Mouse (Mus musculus) heart, embryonic 13.5 days (tissue): ENCODE results near the gene Rdh16f2. TPM values are rescaled to one million over a fixed set of nuclear protein-coding genes. Genes with fewer than 3 reads are reported as not detected.

Experiments used
- ATAC-seq: fragments of 200-750 bp; cut with Nextera tagmentation; 2 replicates; pipeline ENCODE4 v1.8.0; 2017; ENCODE audit warnings: moderate TSS enrichment; ENCODE audit not compliant: insufficient number of reproducible peaks, low FRiP score, low TSS enrichment; ENCODE audit errors: extremely low read depth
- H3K27ac ChIP-seq: fragments of 300-500 bp; sonication (generic); replicated peaks from 2 replicates; pipeline ENCODE4 v1.5.1; 2015; ENCODE audit warnings: moderate library complexity, mild to moderate bottlenecking, inconsistent platforms
- H3K27me3 ChIP-seq: fragments of 300-500 bp; sonication (generic); replicated peaks from 2 replicates; pipeline ENCODE4 v1.6.1; 2015; ENCODE audit warnings: mild to moderate bottlenecking, inconsistent platforms
- H3K36me3 ChIP-seq: fragments of 300-500 bp; sonication (generic); 2 replicates; pipeline ENCODE4 v1.6.1; 2015; ENCODE audit warnings: mild to moderate bottlenecking, inconsistent platforms
- H3K4me1 ChIP-seq: fragments of 300-500 bp; sonication (generic); 2 replicates; pipeline ENCODE4 v1.6.1; 2015; ENCODE audit warnings: inconsistent platforms
- H3K4me2 ChIP-seq: fragments of 300-500 bp; sonication (generic); 2 replicates; pipeline ENCODE4 v1.6.1; 2015; ENCODE audit warnings: inconsistent platforms, mild to moderate bottlenecking, moderate library complexity
- H3K4me3 ChIP-seq: fragments of 300-500 bp; sonication (generic); 2 replicates; pipeline ENCODE4 v1.5.1; 2015; ENCODE audit warnings: moderate library complexity, mild to moderate bottlenecking, inconsistent platforms
- H3K9ac ChIP-seq: fragments of 300-500 bp; sonication (generic); 2 replicates; pipeline ENCODE4 v1.6.1; 2015; ENCODE audit warnings: inconsistent platforms, mild to moderate bottlenecking, moderate library complexity
- H3K9me3 ChIP-seq: fragments of 300-500 bp; sonication (generic); 2 replicates; pipeline ENCODE4 v1.6.1; 2016; ENCODE audit warnings: inconsistent platforms
- WGBS: fragments of 180-500 bp; shearing (Covaris S2); methylation state at CpG from one replicate; pipeline ENCODE4 v1.1.7; 2015; ENCODE audit warnings: mixed read lengths; 5-methylcytosine and 5-hydroxymethylcytosine counted together
- polyA plus RNA-seq: library from polyadenylated mRNA; unstranded; fragments of >200 nt; fragmentation: Nextera tagmentation; extraction: Ambion mirVana; gene quantifications from 2 replicates; pipeline ENCODE4 v1.2.1, GENCODE M21; 2015

The Rdh16f2 gene
- polyA plus RNA-seq, 1 experiment from 2014 or later = not detected

GRCm38 (mm10) chr10:127849628-127850027 is 16.6 kb upstream of the Rdh16f2 start, which contains the start of gene Rdh19:
Gene Rdh19, plus strand, starts transcription at chr10:127849928.
- Histone ChIP-seq H3K9ac (no peak within 1 kb of the TSS), H3K4me2 (no peak within 1 kb of the TSS), H3K4me1 (no peaks in the 10 kb centered on the region), H3K9me3 (0 out of 2 replicates have a peak, but pooled peaks cover 7% of the 10 kb centered on the region), H3K36me3 (no peaks in the 10 kb centered on the region), H3K27me3 (no peaks in the 10 kb centered on the region), H3K4me3 (no peak within 1 kb of the TSS), H3K27ac (no peak within 1 kb of the TSS)
- WGBS = 85% methylated on average over 1 of the region's 1 CpGs
- no peak for ATAC-seq

- Histone ChIP-seq H3K27ac (no peak overlapping the region), H3K9ac (no peak overlapping the region), H3K4me1 (no peaks in the 10 kb centered on the region), H3K27me3 (no peaks in the 10 kb centered on the region), H3K4me3 (no peak overlapping the region), H3K36me3 (no peaks in the 10 kb centered on the region), H3K9me3 (no peaks in the 10 kb centered on the region), H3K4me2 (no peak overlapping the region)
- no peak for ATAC-seq
Measured at GRCm38 (mm10) chr10:127856376-127856775, 9.9 kb upstream of the Rdh16f2 start.

- ATAC-seq = no peak
- Histone ChIP-seq H3K9me3 (peaks cover 4% of the 10 kb centered on the region; the same call in 1 of the 2 replicates), H3K36me3 (no peaks in the 10 kb centered on the region), H3K4me2 (no peak overlapping the region), H3K4me3 (no peak overlapping the region), H3K27ac (no peak overlapping the region), H3K4me1 (no peaks in the 10 kb centered on the region), H3K9ac (no peak overlapping the region), H3K27me3 (no peaks in the 10 kb centered on the region)
Measured at GRCm38 (mm10) chr10:127864931-127865330, 1.3 kb upstream of the Rdh16f2 start.

GRCm38 (mm10) chr10:127872484-127872883 is 6.2 kb downstream of the Rdh16f2 start:
- Histone ChIP-seq H3K4me1 (no peaks in the 10 kb centered on the region), H3K4me2 (no peak overlapping the region), H3K4me3 (no peak overlapping the region), H3K27ac (no peak overlapping the region), H3K9me3 (peaks cover 15% of the 10 kb centered on the region; the same call in 1 of the 2 replicates), H3K9ac (no peak overlapping the region), H3K27me3 (no peaks in the 10 kb centered on the region), H3K36me3 (no peaks in the 10 kb centered on the region)
- WGBS = 61% methylated on average over 4 of the region's 4 CpGs
- ATAC-seq = no peak

GRCm38 (mm10) chr10:127877681-127878080 is 11.4 kb downstream of the Rdh16f2 start:
- Histone ChIP-seq H3K9ac (no peak overlapping the region), H3K4me2 (no peak overlapping the region), H3K4me1 (peaks cover 11% of the 10 kb centered on the region; the same call in 1 of the 2 replicates), H3K4me3 (no peak overlapping the region), H3K27ac (no peak overlapping the region), H3K9me3 (no peaks in the 10 kb centered on the region), H3K27me3 (no peaks in the 10 kb centered on the region), H3K36me3 (no peaks in the 10 kb centered on the region)
- no peak for ATAC-seq
- WGBS = 19% methylated on average over 2 of the region's 2 CpGs

GRCm38 (mm10) chr10:127878262-127879057 is 12.2 kb downstream of the Rdh16f2 start:
- no peaks in the 10 kb centered on the region for H3K36me3 ChIP-seq
- H3K4me1 ChIP-seq = peaks cover 11% of the 10 kb centered on the region; the same call in 1 of the 2 replicates
- no peaks in the 10 kb centered on the region for H3K9me3 ChIP-seq
- no peak overlapping the region for H3K27ac ChIP-seq
- no peak overlapping the region for H3K4me3 ChIP-seq
- no peak for ATAC-seq
- no peak overlapping the region for H3K9ac ChIP-seq
- H3K4me2 ChIP-seq = no peak overlapping the region
- H3K27me3 ChIP-seq = no peaks in the 10 kb centered on the region
- WGBS = 46% methylated on average over 3 of the region's 3 CpGs

- Histone ChIP-seq H3K4me3 (no peak overlapping the region), H3K4me1 (peaks cover 11% of the 10 kb centered on the region; the same call in 1 of the 2 replicates), H3K27me3 (no peaks in the 10 kb centered on the region), H3K27ac (no peak overlapping the region), H3K9ac (no peak overlapping the region), H3K36me3 (no peaks in the 10 kb centered on the region), H3K9me3 (no peaks in the 10 kb centered on the region), H3K4me2 (no peak overlapping the region)
- WGBS = 56% methylated on average over 3 of the region's 3 CpGs
- no peak for ATAC-seq
Measured at GRCm38 (mm10) chr10:127879155-127879688, 12.9 kb downstream of the Rdh16f2 start.

GRCm38 (mm10) chr10:127881041-127881440 is 14.8 kb downstream of the Rdh16f2 start:
- no peaks in the 10 kb centered on the region for H3K36me3 ChIP-seq
- no peaks in the 10 kb centered on the region for H3K27me3 ChIP-seq
- H3K27ac ChIP-seq = no peak overlapping the region
- 83% methylated on average over 4 of the region's 4 CpGs for WGBS
- no peak for ATAC-seq
- peaks cover 11% of the 10 kb centered on the region; the same call in 1 of the 2 replicates for H3K4me1 ChIP-seq
- no peak overlapping the region for H3K4me3 ChIP-seq
- no peaks in the 10 kb centered on the region for H3K9me3 ChIP-seq
- no peak overlapping the region for H3K9ac ChIP-seq
- H3K4me2 ChIP-seq = no peak overlapping the region

- no peak overlapping the region for H3K4me2 ChIP-seq
- no peaks in the 10 kb centered on the region for H3K27me3 ChIP-seq
- WGBS = 67% methylated on average over 1 of the region's 1 CpGs
- no peaks in the 10 kb centered on the region for H3K9me3 ChIP-seq
- peaks cover 5% of the 10 kb centered on the region; the same call in 1 of the 2 replicates for H3K4me1 ChIP-seq
- no peak overlapping the region for H3K4me3 ChIP-seq
- no peak for ATAC-seq
- H3K9ac ChIP-seq = no peak overlapping the region
- no peaks in the 10 kb centered on the region for H3K36me3 ChIP-seq
- H3K27ac ChIP-seq = no peak overlapping the region
Measured at GRCm38 (mm10) chr10:127886551-127886950, 20.3 kb downstream of the Rdh16f2 start.

GRCm38 (mm10) chr10:127886971-127887370 is 20.7 kb downstream of the Rdh16f2 start:
- no peak overlapping the region for H3K27ac ChIP-seq
- H3K4me3 ChIP-seq = no peak overlapping the region
- 72% methylated on average over 4 of the region's 4 CpGs for WGBS
- no peaks in the 10 kb centered on the region for H3K36me3 ChIP-seq
- no peaks in the 10 kb centered on the region for H3K9me3 ChIP-seq
- no peak overlapping the region for H3K4me2 ChIP-seq
- H3K9ac ChIP-seq = no peak overlapping the region
- no peak for ATAC-seq
- H3K27me3 ChIP-seq = no peaks in the 10 kb centered on the region
- H3K4me1 ChIP-seq = peaks cover 5% of the 10 kb centered on the region; the same call in 1 of the 2 replicates

- no peak within 1 kb of the TSS for H3K4me2 ChIP-seq
- no peak for ATAC-seq
- H3K9ac ChIP-seq = no peak within 1 kb of the TSS
- no peak within 1 kb of the TSS for H3K4me3 ChIP-seq
- H3K27ac ChIP-seq = no peak within 1 kb of the TSS
- H3K27me3 ChIP-seq = no peaks in the 10 kb centered on the region
- H3K4me1 ChIP-seq = peaks cover 5% of the 10 kb centered on the region
- H3K36me3 ChIP-seq = no peaks in the 10 kb centered on the region
- H3K9me3 ChIP-seq = no peaks in the 10 kb centered on the region
Measured at GRCm38 (mm10) chr10:127888605-127889004, 22.3 kb downstream of the Rdh16f2 start, which contains the start of gene Rdh7. Gene Rdh7, minus strand, starts transcription at chr10:127888817.

- no peak overlapping the region for H3K4me3 ChIP-seq
- no peaks in the 10 kb centered on the region for H3K36me3 ChIP-seq
- H3K9ac ChIP-seq = no peak overlapping the region
- H3K27ac ChIP-seq = no peak overlapping the region
- no peak overlapping the region for H3K4me2 ChIP-seq
- H3K4me1 ChIP-seq = peaks cover 8% of the 10 kb centered on the region
- 67% methylated on average over 1 of the region's 1 CpGs for WGBS
- H3K9me3 ChIP-seq = no peaks in the 10 kb centered on the region
- no peaks in the 10 kb centered on the region for H3K27me3 ChIP-seq
- ATAC-seq = no peak
Measured at GRCm38 (mm10) chr10:127891481-127891880, 25.2 kb downstream of the Rdh16f2 start.
